Mouse (Mus musculus): Measurements from ENCODE around the gene Rbm20.

- TF ChIP-seq CTCF (IDR thresholded peaks at IDR 0.05; ENCODE audit: low read depth), result no peak
- no peak for TF ChIP-seq EP300 (IDR thresholded peaks at IDR 0.05; ENCODE audit: low read depth)
Observed at GRCm38 (mm10) chr19:53806126-53806525, 129.0 kb downstream of the Rbm20 start.
